Mouse (Mus musculus) bone marrow, adult 2 months (tissue): Measurements from ENCODE around the gene Adamts3. TPM values are rescaled to one million over a fixed set of nuclear protein-coding genes. Genes with fewer than 3 reads are reported as not detected.

Source experiments
- H3K27ac ChIP-seq: fragments of 200-500 bp; 2 replicates; pipeline ENCODE4 v1.5.1; 2012; ENCODE audit warnings: low read depth, mild to moderate bottlenecking, control low read depth, inconsistent platforms, low read length; ENCODE audit not compliant: control insufficient read depth, poor library complexity, insufficient read depth
- H3K4me1 ChIP-seq: fragments of 200-500 bp; 2 replicates; pipeline ENCODE4 v1.6.1; 2011; ENCODE audit warnings: low read length; ENCODE audit not compliant: control insufficient read depth, insufficient read depth
- H3K4me3 ChIP-seq: fragments of 200-500 bp; replicated peaks from 2 replicates; pipeline ENCODE3; 2011; ENCODE audit warnings: mild to moderate bottlenecking, low read depth, low read length, control low read depth; ENCODE audit not compliant: control insufficient read depth
- CTCF ChIP-seq: fragments of 200-500 bp; IDR thresholded peaks from 2 replicates; pipeline ENCODE4 v1.5.1; 2011; ENCODE audit warnings: low read length, control low read depth; ENCODE audit not compliant: control insufficient read depth, insufficient read depth
- POLR2A ChIP-seq: fragments of 200-500 bp; IDR thresholded peaks from 2 replicates; pipeline ENCODE4 v1.6.1; 2011; ENCODE audit warnings: low read depth, mild to moderate bottlenecking, control low read depth, low read length, borderline replicate concordance; ENCODE audit not compliant: control insufficient read depth
- WGBS: fragments of 180-500 bp; shearing (Covaris S2); methylation state at CpG from one replicate; pipeline ENCODE4 v1.1.7; 2018; 5-methylcytosine and 5-hydroxymethylcytosine counted together
- polyA plus RNA-seq: library from polyadenylated mRNA; stranded (reverse); fragments of >200 nt; gene quantifications from 2 replicates; pipeline ENCODE4 v1.2.4, GENCODE M21; 2011; ENCODE audit warnings: low replicate concordance; ENCODE audit not compliant: missing spikeins, insufficient read depth, insufficient read length

The Adamts3 gene
- polyA plus RNA-seq, 1 experiment: 0.90 TPM

- Histone ChIP-seq H3K4me1 (peaks cover 2% of the 10 kb centered on the region; the same call in 1 of the 2 replicates), H3K4me3 (no peak overlapping the region), H3K27ac (no peak overlapping the region)
- WGBS: 62% methylated on average over 1 of the region's 1 CpGs
- no peak for TF ChIP-seq CTCF
Observed at GRCm38 (mm10) chr5:89846551-89846950, 36.6 kb downstream of the Adamts3 start.

- Histone ChIP-seq H3K4me1 (peaks cover 2% of the 10 kb centered on the region; the same call in 1 of the 2 replicates), H3K27ac (no peak overlapping the region), H3K4me3 (no peak overlapping the region)
- WGBS: 4% methylated on average over 5 of the region's 5 CpGs
- TF ChIP-seq POLR2A (no peak), CTCF (no peak)
Observed at GRCm38 (mm10) chr5:89844354-89844753, 38.8 kb downstream of the Adamts3 start.

GRCm38 (mm10) chr5:89843478-89843877, 39.7 kb downstream of the Adamts3 start:
- Histone ChIP-seq H3K27ac (no peak overlapping the region), H3K4me1 (peaks cover 2% of the 10 kb centered on the region; the same call in 1 of the 2 replicates), H3K4me3 (no peak overlapping the region)
- WGBS: 20% methylated on average over 7 of the region's 7 CpGs
- no peak for TF ChIP-seq POLR2A
- TF ChIP-seq CTCF: no peak

- TF ChIP-seq CTCF (peak; percentile 19; the same call in 1 of the 2 replicates), POLR2A (no peak)
- Histone ChIP-seq H3K4me1 (peaks cover 2% of the 10 kb centered on the region; the same call in 1 of the 2 replicates), H3K4me3 (no peak overlapping the region), H3K27ac (no peak overlapping the region)
- 30% methylated on average over 4 of the region's 4 CpGs for WGBS
Observed at GRCm38 (mm10) chr5:89839627-89840026, 43.5 kb downstream of the Adamts3 start.

GRCm38 (mm10) chr5:89821175-89821574, 62.0 kb downstream of the Adamts3 start:
- no peak for TF ChIP-seq CTCF
- no peak for TF ChIP-seq POLR2A
- WGBS: 28% methylated on average over 1 of the region's 1 CpGs
- Histone ChIP-seq H3K4me1 (no peaks in the 10 kb centered on the region), H3K4me3 (no peak overlapping the region), H3K27ac (no peak overlapping the region)

GRCm38 (mm10) chr5:89819531-89819930, 63.6 kb downstream of the Adamts3 start:
- WGBS: 18% methylated on average over 3 of the region's 3 CpGs
- TF ChIP-seq POLR2A: no peak
- no peak for TF ChIP-seq CTCF

GRCm38 (mm10) chr5:89816610-89817009, 66.5 kb downstream of the Adamts3 start:
- TF ChIP-seq CTCF (no peak), POLR2A (no peak)
- 83% methylated on average over 6 of the region's 6 CpGs for WGBS

More at GRCm38 (mm10) chr5:89819531-89819930, 63.6 kb downstream of the Adamts3 start:
- H3K4me1 ChIP-seq: no peaks in the 10 kb centered on the region
- H3K27ac ChIP-seq: no peak overlapping the region
- H3K4me3 ChIP-seq: no peak overlapping the region

GRCm38 (mm10) chr5:89814552-89814951, 68.6 kb downstream of the Adamts3 start:
- TF ChIP-seq CTCF (no peak), POLR2A (no peak)
- no peak overlapping the region for H3K4me3 ChIP-seq
- no peak overlapping the region for H3K27ac ChIP-seq
- 90% methylated on average over 3 of the region's 3 CpGs for WGBS
- no peaks in the 10 kb centered on the region for H3K4me1 ChIP-seq

More at GRCm38 (mm10) chr5:89816610-89817009, 66.5 kb downstream of the Adamts3 start:
- Histone ChIP-seq H3K4me1 (no peaks in the 10 kb centered on the region), H3K27ac (no peak overlapping the region), H3K4me3 (no peak overlapping the region)
